Mouse (Mus musculus): Measurements from ENCODE around the gene Fkbp7. TPM values are rescaled to one million over a fixed set of nuclear protein-coding genes. Genes with fewer than 3 reads are reported as not detected.
A peak's percentile ranks its signal among the peaks of the same experiment; 100 is the strongest.

Gene Fkbp7
- polyA plus RNA-seq, 2 experiments, result 2.5 to 4.2 TPM

GRCm38 (mm10) chr2:76688162-76688561 is 15.2 kb upstream of the Fkbp7 start:
- no peaks in the 10 kb centered on the region for H3K9me3 ChIP-seq (ENCODE audit: control insufficient read depth, low read length)
- no peak overlapping the region for H3K9ac ChIP-seq (replicated peaks)
- 34% methylated on average over 7 of the region's 7 CpGs for WGBS (ENCODE audit: insufficient replicate concordance)
- TF ChIP-seq EP300 (IDR thresholded peaks at IDR 0.05; ENCODE audit: low read depth) (no peak), CTCF (IDR thresholded peaks at IDR 0.05; ENCODE audit: low read depth) (no peak)
- H3K27me3 ChIP-seq (ENCODE audit: control insufficient read depth, insufficient read depth, low read length), result no peaks in the 10 kb centered on the region
- no peak for DNase-seq (ENCODE audit: low read depth in 3 of 3, low spot score in 3 of 3)
- H3K4me1 ChIP-seq (replicated peaks; ENCODE audit: control insufficient read depth in 2 of 2, insufficient read depth in 2 of 2, low read length in 1 of 2), result peaks cover 0 to 4% of the 10 kb centered on the region in 2 experiments; a peak in 1 of 4 replicates
- H3K36me3 ChIP-seq (replicated peaks; ENCODE audit: control insufficient read depth, insufficient read depth, low read depth), result peaks cover 14% of the 10 kb centered on the region
- no peak overlapping the region for H3K4me2 ChIP-seq (ENCODE audit: low read depth)
- no peak overlapping the region for H3K4me3 ChIP-seq (ENCODE audit: insufficient read depth in 1 of 2, low read depth in 2 of 2, low read length in 2 of 2)
- H3K27ac ChIP-seq, result no peak overlapping the region
- 0 out of 2 replicates have a peak, but pooled peaks have one; percentile 39 for ATAC-seq (ENCODE audit: insufficient read depth)

DNA sequence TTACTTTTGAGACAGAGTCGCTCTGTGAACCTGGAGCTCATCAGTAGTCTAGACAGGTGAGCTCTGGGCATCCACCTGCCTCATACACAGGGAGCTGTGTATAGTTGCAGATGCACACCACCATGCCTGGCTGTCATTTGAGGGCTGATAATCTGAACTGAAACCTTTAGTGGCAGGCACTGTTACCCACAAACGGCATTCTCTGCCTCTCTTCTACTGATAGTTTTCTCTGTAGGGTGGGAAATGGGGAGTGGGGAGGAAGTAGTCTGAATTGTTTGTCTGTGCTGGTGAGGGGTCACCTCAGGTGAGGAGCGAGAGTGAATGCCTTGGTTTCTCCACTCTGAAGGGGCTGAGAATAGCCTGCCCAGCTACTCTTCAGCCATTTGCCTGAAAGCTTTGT is 14.7 kb upstream of the Fkbp7 start:
- WGBS (ENCODE audit: insufficient replicate concordance), result 52% methylated on average over 3 of the region's 3 CpGs
- Histone ChIP-seq H3K36me3 (replicated peaks; ENCODE audit: control insufficient read depth, insufficient read depth, low read depth) (peaks cover 15% of the 10 kb centered on the region), H3K4me1 (replicated peaks; ENCODE audit: control insufficient read depth in 2 of 2, insufficient read depth in 2 of 2, low read length in 1 of 2) (peaks cover 0 to 4% of the 10 kb centered on the region in 2 experiments; a peak in 1 of 4 replicates), H3K27me3 (ENCODE audit: control insufficient read depth, insufficient read depth, low read length) (no peaks in the 10 kb centered on the region), H3K4me3 (ENCODE audit: insufficient read depth in 1 of 2, low read depth in 2 of 2, low read length in 2 of 2) (no peak overlapping the region), H3K9ac (replicated peaks) (no peak overlapping the region), H3K9me3 (ENCODE audit: control insufficient read depth, low read length) (no peaks in the 10 kb centered on the region), H3K27ac (no peak overlapping the region), H3K4me2 (ENCODE audit: low read depth) (no peak overlapping the region)
- DNase-seq (ENCODE audit: low read depth in 3 of 3, low spot score in 3 of 3) (no peak), ATAC-seq (ENCODE audit: insufficient read depth) (no peak)
- TF ChIP-seq EP300 (IDR thresholded peaks at IDR 0.05; ENCODE audit: low read depth) (no peak), CTCF (IDR thresholded peaks at IDR 0.05; ENCODE audit: low read depth) (no peak)

- ATAC-seq (ENCODE audit: insufficient read depth) (no peak), DNase-seq (ENCODE audit: low read depth in 3 of 3, low spot score in 3 of 3) (no peak)
- Histone ChIP-seq H3K27ac (no peak overlapping the region), H3K27me3 (ENCODE audit: control insufficient read depth, insufficient read depth, low read length) (no peaks in the 10 kb centered on the region), H3K9ac (replicated peaks) (no peak overlapping the region), H3K9me3 (ENCODE audit: control insufficient read depth, low read length) (no peaks in the 10 kb centered on the region), H3K36me3 (replicated peaks; ENCODE audit: control insufficient read depth, insufficient read depth, low read depth) (peaks cover 15% of the 10 kb centered on the region), H3K4me1 (replicated peaks; ENCODE audit: control insufficient read depth in 2 of 2, insufficient read depth in 2 of 2, low read length in 1 of 2) (peaks cover 0 to 4% of the 10 kb centered on the region in 2 experiments; a peak in 1 of 4 replicates), H3K4me2 (ENCODE audit: low read depth) (no peak overlapping the region), H3K4me3 (ENCODE audit: insufficient read depth in 1 of 2, low read depth in 2 of 2, low read length in 2 of 2) (no peak overlapping the region)
- 80% methylated on average over 3 of the region's 3 CpGs for WGBS (ENCODE audit: insufficient replicate concordance)
- TF ChIP-seq EP300 (IDR thresholded peaks at IDR 0.05; ENCODE audit: low read depth) (no peak), CTCF (IDR thresholded peaks at IDR 0.05; ENCODE audit: low read depth) (no peak)
These were observed 14.1 kb upstream of the Fkbp7 start for GRCm38 (mm10) chr2:76686986-76687385.

DNA sequence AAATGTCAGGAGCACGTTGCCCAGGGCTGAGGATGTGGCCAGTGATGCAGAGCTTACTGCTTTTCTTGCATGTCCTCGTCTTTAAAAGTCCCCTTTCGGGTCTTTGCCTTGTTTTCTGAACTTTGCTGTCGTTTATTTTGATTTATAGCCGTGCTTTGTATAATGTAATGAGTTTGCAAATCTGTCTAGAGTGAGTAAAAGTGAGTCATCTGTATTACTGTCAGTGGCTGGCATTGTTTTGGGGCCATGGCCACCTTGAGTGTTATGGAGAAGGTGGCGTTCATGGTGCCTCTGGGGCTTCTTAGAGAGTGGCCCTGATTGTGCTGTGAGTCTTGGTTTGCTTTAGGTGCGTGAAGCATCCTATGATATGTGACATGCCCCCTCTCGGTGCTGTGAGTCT is 9.4 kb upstream of the Fkbp7 start:
- no peaks in the 10 kb centered on the region for H3K4me1 ChIP-seq (replicated peaks; ENCODE audit: control insufficient read depth in 2 of 2, insufficient read depth in 2 of 2, low read length in 1 of 2)
- no peaks in the 10 kb centered on the region for H3K27me3 ChIP-seq (ENCODE audit: control insufficient read depth, insufficient read depth, low read length)
- 81% methylated on average over 8 of the region's 8 CpGs for WGBS (ENCODE audit: insufficient replicate concordance)
- no peak for DNase-seq (ENCODE audit: low read depth in 3 of 3, low spot score in 3 of 3)
- no peak overlapping the region for H3K4me3 ChIP-seq (ENCODE audit: insufficient read depth in 1 of 2, low read depth in 2 of 2, low read length in 2 of 2)
- TF ChIP-seq CTCF (IDR thresholded peaks at IDR 0.05; ENCODE audit: low read depth) (no peak), EP300 (IDR thresholded peaks at IDR 0.05; ENCODE audit: low read depth) (no peak)
- H3K9me3 ChIP-seq (ENCODE audit: control insufficient read depth, low read length), result no peaks in the 10 kb centered on the region
- no peak overlapping the region for H3K9ac ChIP-seq (replicated peaks)
- H3K4me2 ChIP-seq (ENCODE audit: low read depth), result no peak overlapping the region
- H3K27ac ChIP-seq, result no peak overlapping the region
- no peak for ATAC-seq (ENCODE audit: insufficient read depth)
- H3K36me3 ChIP-seq (replicated peaks; ENCODE audit: control insufficient read depth, insufficient read depth, low read depth), result peaks cover 12% of the 10 kb centered on the region

DNA sequence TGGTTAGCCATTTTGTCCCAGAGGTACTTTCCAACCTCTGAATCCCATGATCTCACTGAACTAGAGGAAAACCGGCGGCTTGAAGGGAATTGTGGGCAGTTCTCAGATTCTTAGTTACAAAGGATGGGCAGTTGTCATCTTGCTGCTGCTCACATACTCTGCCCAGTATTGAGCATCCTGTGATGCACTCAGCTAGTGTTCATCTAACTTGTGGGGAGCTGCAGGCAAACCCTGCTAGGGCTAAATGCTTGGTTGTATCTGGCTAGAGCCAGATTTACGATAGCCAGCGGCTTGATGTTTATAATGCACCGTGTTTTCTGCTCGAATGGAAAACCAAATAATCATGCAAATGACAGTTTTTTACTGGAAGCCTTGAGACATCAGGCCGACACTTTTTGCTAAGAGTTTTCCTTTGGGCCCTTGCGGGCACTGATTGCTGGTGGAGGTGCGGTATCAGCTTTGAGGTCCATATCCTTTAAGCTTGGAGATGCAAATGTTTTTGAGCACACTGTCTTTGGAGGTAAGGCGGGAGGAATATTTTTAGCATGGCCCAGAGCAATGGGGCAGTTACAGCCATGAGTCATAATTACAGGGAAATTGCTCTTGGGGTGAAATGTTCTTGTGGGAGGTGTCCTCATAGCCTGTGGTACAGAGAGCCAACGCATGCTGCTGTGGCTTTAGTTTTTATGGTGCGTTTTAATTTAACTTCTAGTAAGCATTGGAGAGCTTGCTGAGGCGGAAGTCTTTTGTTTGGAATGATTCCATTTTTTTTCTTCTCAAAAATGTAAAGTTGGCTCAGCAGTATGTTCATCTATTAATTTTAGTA is 3.7 kb upstream of the Fkbp7 start:
- DNase-seq (ENCODE audit: low read depth in 3 of 3, low spot score in 3 of 3), result no peak

More for the DNA sequence above, 3.7 kb upstream of the Fkbp7 start:
- peaks cover 4% of the 10 kb centered on the region; the same call in 1 of the 2 replicates for H3K36me3 ChIP-seq (replicated peaks; ENCODE audit: control insufficient read depth, insufficient read depth, low read depth)
- peak overlapping the region; percentile 80 for H3K4me2 ChIP-seq (ENCODE audit: low read depth)
- peak overlapping the region in 1 of 2 experiments; percentile 87; a peak in 3 of 4 replicates for H3K4me3 ChIP-seq (ENCODE audit: insufficient read depth in 1 of 2, low read depth in 2 of 2, low read length in 2 of 2)
- WGBS (ENCODE audit: insufficient replicate concordance), result 63% methylated on average over 13 of the region's 13 CpGs
- H3K4me1 ChIP-seq (replicated peaks; ENCODE audit: control insufficient read depth in 2 of 2, insufficient read depth in 2 of 2, low read length in 1 of 2), result peaks cover 10 to 16% of the 10 kb centered on the region in 2 experiments
- no peak overlapping the region; the same call in 1 of the 2 replicates for H3K9ac ChIP-seq (replicated peaks)
- no peak overlapping the region for H3K27ac ChIP-seq
- TF ChIP-seq EP300 (IDR thresholded peaks at IDR 0.05; ENCODE audit: low read depth), result no peak
- no peak for TF ChIP-seq CTCF (IDR thresholded peaks at IDR 0.05; ENCODE audit: low read depth)
- no peaks in the 10 kb centered on the region for H3K27me3 ChIP-seq (ENCODE audit: control insufficient read depth, insufficient read depth, low read length)
- ATAC-seq (ENCODE audit: insufficient read depth), result no peak
- no peaks in the 10 kb centered on the region for H3K9me3 ChIP-seq (ENCODE audit: control insufficient read depth, low read length)
